Mouse (Mus musculus) granulocyte monocyte progenitor cell, adult 5-6 weeks (primary cell): ENCODE data around the gene Hist1h2ae. TPM values are rescaled to one million over a fixed set of nuclear protein-coding genes. Genes with fewer than 3 reads are reported as not detected.
"Not testable (repeated sequence)": the region's sequence is repeated elsewhere in the genome, so short reads cannot be mapped to it uniquely, and the experiment has no call there.

Experiments used
- ATAC-seq: replicated peaks from 2 replicates; pipeline ENCODE4 v1.8.0; 2016; ENCODE audit warnings: mild to moderate bottlenecking, moderate TSS enrichment, inconsistent platforms; ENCODE audit not compliant: poor library complexity, severe bottlenecking
- total RNA-seq, 2 experiments: library from RNA; stranded (forward) in 1 of 2; stranded (reverse) in 1 of 2; fragments of 200-712, 200-1000 nt in 1 of 2; fragments of >200 nt in 1 of 2; fragmentation: Nextera tagmentation in 1 of 2; gene quantifications; 2 replicates each; pipeline ENCODE4 v1.2.3; 2014 to 2017

Gene Hist1h2ae
- total RNA-seq, 2 experiments from 2014 or later, result 5.5 to 405 TPM

DNA sequence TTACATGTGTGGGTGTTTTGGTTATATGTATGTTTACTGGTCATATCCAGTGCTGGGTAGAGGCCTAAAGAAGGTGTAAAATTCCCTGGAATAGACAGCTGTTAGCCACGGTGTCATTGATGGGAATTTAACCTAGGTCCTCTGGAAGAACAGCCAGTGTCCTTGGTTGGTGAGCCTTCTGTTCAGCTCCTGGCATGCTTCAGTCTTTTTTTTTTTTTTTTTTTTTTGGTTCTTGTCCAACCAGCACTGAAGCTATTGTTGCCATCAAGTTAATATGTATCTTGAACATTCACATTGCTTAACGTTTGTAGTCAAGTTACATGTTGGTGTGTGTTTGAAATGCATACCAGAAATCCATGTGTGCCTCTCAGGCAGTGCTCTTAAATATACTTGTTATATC lies 6.5 kb downstream of the Hist1h2ae start:
- ATAC-seq, result no peak

GRCm38 (mm10) chr13:23562699-23563462 lies 8.1 kb downstream of the Hist1h2ae start:
- peak; percentile 57 for ATAC-seq

DNA sequence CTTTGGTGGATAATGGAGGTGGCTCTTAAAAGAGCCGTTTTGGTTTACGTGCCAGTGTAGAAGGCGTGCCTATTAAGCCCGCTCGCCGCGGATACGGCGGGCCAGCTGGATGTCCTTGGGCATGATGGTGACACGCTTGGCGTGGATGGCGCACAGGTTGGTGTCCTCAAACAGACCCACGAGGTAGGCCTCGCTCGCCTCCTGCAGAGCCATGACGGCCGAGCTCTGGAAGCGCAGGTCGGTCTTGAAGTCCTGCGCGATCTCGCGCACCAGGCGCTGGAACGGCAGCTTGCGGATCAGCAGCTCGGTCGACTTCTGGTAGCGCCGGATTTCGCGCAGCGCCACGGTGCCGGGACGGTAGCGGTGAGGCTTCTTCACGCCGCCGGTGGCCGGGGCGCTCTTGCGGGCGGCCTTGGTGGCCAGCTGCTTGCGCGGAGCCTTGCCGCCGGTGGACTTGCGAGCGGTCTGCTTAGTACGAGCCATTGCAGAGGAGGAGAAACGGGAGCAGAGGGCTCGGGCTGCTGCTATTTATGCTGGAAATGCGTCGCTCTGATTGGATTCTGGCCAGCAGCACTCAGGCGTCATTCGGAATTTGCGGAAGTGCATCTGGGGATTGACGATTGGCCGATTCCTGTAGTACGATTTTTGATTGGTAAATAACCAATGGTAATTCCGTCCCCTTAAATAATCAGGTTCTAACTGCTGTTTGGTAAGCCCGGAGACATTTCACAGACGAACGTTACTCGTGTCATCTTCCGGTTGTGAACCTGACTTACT lies 8.9 kb downstream of the Hist1h2ae start, which contains the start of gene Hist1h3e:
Hist1h3e (minus strand) TSS at position 487 of the 777 bp plus-strand sequence.
- peak; percentile 92 for ATAC-seq

GRCm38 (mm10) chr13:23561531-23561882 lies 9.5 kb downstream of the Hist1h2ae start:
- ATAC-seq, result not testable (repeated sequence)

DNA sequence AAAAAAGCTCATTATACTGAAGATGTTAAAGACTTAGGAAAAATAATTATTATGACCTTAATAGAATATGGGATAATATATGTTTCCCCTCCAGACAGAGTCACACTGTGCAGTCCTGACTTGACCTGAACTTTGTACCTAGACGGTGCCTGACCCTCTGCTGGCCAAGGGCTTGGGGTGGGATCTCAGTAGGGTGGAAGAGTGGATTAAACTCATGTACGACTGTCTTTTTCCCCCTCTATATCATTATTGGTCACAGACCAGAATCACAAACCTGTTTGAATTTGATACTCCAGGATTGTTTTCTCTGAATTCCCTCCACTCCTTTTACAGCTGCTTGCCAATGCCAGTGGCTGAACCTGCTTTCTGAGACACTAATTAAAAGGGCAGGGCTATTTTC lies 10.3 kb downstream of the Hist1h2ae start:
- ATAC-seq, result not testable (repeated sequence)

DNA sequence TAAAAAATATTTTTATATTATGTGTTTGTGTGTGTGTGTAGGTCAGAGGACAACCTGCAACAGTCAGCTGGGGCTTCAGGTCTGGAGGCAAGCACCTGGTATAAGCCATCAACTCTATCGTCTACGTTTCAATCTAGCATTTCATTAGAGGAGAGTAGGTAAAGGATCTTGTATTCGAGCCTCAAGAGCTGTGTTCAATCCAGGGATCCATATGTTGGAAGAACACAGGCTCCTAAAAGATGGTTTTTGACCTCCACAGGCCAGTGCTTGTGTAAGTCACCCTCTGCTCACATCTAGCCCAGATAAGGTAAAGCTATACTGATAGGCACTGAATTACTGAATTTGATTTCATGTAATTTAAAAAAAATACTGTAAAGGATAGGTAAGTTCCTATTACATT lies 14.1 kb downstream of the Hist1h2ae start:
- ATAC-seq, result no peak

- peak; percentile 59 for ATAC-seq
These were observed 15.1 kb downstream of the Hist1h2ae start for GRCm38 (mm10) chr13:23555839-23556416.

GRCm38 (mm10) chr13:23554925-23555838 lies 15.8 kb downstream of the Hist1h2ae start:
- ATAC-seq, result peak; percentile 64

DNA sequence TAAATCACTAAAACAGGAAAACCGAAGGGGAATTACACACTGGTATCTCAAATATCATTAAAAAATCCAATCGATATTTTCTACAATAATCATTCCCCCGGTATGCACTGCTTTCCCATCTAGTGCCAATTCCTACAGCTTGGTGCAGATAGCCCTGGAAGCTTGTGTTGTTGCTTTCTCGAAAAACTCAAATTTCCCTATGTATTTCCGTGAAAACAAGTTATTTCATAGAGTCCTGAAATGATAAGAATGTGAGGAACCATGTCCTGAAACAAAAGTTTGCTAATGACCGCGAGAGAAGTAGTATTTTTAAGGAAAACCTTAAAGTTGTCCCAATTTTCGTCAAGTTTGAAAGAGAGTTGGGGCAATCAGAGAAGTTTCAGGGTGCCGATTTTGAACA lies 16.6 kb downstream of the Hist1h2ae start:
- no peak for ATAC-seq

GRCm38 (mm10) chr13:23552962-23553361 lies 18.1 kb downstream of the Hist1h2ae start, which contains the start of gene Hist1h1d:
Hist1h1d (plus strand) TSS chr13:23553262.
- ATAC-seq, result no peak

- ATAC-seq, result no peak
These were observed 18.8 kb downstream of the Hist1h2ae start for GRCm38 (mm10) chr13:23551931-23552914.

GRCm38 (mm10) chr13:23551146-23551834 lies 19.7 kb downstream of the Hist1h2ae start, which contains the start of gene Hist1h4f:
Hist1h4f (minus strand) TSS chr13:23551648.
- peak; percentile 63 for ATAC-seq

DNA sequence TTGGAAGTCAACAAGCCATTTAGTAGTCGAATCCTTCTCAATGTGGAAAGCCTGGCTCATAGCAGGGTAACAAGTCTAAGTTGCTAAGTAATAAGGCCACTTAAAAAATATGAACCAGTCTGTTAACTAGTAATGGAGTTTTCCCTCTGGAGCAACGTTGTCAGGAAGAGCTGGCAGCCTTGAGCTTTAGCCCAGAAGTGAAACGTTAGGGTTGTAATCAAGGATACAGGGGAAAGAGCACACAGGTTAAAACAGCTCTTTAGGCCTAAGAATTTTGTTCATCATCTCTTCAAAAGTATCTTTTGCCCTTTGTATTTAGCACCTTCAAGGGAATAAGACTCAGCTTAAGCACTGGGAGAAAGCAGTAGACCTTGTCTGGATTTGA lies 20.3 kb downstream of the Hist1h2ae start:
- no peak for ATAC-seq

DNA sequence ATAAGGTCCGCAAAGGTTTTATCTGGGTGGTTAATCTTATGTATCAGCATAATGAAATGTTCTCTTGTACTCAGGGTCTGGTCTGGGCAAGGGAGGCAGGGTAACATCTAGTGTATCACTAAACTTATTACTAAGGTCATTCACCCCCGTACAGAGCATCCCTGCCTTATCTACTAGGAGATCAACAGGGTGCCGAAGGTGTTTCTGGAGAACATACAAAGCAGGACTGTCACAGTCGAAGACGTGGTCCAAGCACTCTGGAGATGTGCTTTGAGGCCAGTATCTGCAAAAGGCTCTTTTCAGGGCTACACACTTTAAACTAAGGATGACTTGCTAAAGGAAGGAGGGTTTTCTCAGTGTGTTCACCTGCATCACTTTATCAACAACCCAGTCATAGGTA lies 24.3 kb downstream of the Hist1h2ae start:
- no peak for ATAC-seq

- peak; percentile 27 for ATAC-seq
These were observed 26.3 kb downstream of the Hist1h2ae start for GRCm38 (mm10) chr13:23544787-23545120.

- peak; percentile 72 for ATAC-seq
These were observed 26.8 kb downstream of the Hist1h2ae start, which contains the start of gene Hist1h3f for GRCm38 (mm10) chr13:23543965-23544786. Hist1h3f (plus strand) TSS chr13:23544052.

DNA sequence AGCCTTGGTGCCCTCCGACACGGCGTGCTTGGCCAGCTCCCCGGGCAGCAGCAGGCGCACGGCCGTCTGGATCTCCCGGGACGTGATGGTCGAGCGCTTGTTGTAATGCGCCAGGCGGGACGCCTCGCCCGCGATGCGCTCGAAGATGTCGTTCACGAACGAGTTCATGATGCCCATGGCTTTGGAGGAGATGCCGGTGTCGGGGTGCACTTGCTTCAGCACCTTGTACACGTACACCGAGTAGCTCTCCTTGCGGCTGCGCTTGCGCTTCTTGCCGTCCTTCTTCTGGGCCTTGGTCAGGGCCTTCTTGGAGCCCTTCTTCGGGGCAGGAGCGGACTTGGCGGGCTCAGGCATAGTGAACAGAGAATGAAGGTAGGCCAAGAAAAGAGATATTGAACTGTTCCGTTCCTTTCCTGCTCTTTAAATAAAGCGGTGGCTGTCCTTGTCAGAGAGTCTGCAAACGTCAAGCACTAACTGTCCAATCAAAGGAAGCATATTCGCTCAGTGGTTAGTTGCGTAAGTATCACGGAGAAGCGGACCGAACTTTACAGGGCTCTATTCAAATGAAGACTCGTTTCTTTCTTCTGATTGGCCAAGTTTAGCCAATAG lies 27.9 kb downstream of the Hist1h2ae start, which contains the start of gene Hist1h2bh:
Hist1h2bh (minus strand) TSS at position 394 of the 609 bp plus-strand sequence.
- peak; percentile 85 for ATAC-seq
